Mouse (Mus musculus): ENCODE results near the gene Zfp354b.

The Zfp354b gene

GRCm38 (mm10) chr11:50878641-50879040, 52.8 kb downstream of the Zfp354b start:
- DNase-seq: no peak
